Mouse (Mus musculus) monocyte, adult 5-6 weeks (primary cell): ENCODE data around the gene Rac3. TPM values are rescaled to one million over a fixed set of nuclear protein-coding genes. Genes with fewer than 3 reads are reported as not detected.

ENCODE experiments used
- ATAC-seq: fragments of 153-309, 156-312 bp; replicated peaks from 2 replicates; pipeline ENCODE4 v1.8.0; 2017; ENCODE audit warnings: mild to moderate bottlenecking; ENCODE audit not compliant: low TSS enrichment, insufficient number of reproducible peaks, severe bottlenecking, poor library complexity, low FRiP score
- total RNA-seq: library from RNA; stranded (forward); fragments of 200-1000, 200-491, 200-594 nt; gene quantifications from 3 replicates; pipeline ENCODE4 v1.2.3, GENCODE M21; 2017

Gene Rac3
- total RNA-seq, 1 experiment from 2014 or later: 9.7 TPM

DNA sequence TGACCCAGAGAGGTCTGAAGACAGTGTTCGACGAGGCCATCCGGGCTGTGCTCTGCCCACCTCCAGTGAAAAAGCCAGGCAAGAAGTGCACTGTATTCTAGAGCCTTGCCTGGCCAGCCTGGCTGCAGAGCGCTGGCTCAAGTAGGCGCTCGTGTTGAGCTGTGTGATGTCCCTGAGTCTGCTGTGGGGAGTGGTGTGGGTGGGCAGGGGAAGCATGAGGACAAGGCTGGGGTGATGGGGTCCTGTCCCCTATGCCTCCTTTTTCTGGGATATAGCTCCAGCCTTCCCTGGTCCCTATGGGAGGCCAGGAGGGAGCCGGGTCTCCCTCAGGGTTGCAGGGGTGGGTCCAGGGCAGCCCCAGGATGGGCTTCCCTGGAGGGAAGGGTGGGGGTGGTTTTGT, 2.2 kb downstream of the Rac3 start:
- ATAC-seq: no peak

DNA sequence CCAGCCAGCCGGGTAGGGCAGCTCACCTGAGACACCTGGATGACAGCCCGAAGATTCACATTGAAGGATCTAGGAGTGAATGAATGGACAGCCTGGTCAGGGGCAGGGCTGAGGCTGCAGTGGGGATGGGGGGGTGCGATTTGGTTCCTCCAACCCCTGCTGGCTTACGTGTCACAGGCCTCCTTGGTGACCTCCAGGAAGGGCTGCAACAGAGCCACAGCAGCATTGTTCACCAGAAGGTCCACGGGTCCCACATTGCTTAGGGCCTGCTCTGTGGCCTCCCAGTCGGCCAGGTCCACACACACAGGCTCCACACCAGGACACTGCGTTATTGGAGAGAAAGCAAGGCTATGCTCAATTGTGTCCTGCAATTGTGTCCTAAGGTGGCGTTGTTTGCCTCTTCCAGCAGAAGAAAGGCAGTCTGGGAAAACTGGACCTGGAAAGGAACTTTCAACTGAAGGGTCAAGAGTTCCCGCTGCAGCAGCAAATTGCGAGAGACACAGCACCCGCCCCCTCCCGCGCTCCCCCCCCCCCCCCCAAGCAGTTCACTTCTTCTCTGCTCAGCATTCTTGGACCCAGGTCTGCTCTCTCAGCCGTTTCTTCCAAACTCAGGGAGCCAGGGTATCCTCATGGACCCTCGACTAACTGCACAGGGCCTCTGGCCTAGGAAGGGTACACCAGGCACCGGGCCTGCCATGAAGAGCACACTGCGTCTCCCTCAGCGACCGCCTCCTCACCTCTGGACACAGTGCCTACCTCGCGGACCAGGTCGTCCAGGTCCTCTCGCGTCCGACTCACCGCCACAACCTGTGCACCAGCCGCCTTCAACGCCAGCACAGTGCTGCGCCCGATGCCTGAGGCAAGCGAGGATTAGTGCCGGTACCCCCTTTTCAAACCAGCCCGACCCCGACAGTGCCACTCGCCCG, 5.2 kb downstream of the Rac3 start:
- no peak for ATAC-seq

DNA sequence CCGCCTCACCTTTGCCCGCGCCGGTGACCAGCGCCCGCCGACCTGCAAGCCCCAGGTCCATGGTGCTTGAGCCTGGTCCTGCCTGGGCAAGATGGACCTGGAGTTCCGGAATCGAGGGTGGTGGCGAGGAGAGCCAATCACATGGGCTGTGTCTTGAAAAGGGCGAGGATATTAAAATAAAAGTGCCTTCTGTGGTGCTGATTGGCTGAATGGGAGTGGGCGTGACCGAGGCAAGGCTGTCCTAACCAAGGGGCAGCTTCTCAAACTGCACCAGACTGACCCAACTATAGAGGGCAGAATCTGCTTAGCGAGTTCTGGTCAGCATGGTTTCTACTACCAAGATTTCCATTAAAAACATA, 5.9 kb downstream of the Rac3 start, which contains the start of gene Dcxr:
Dcxr (minus strand) TSS at position 113 of the 359 bp plus-strand sequence.
- peak; percentile 94 for ATAC-seq

DNA sequence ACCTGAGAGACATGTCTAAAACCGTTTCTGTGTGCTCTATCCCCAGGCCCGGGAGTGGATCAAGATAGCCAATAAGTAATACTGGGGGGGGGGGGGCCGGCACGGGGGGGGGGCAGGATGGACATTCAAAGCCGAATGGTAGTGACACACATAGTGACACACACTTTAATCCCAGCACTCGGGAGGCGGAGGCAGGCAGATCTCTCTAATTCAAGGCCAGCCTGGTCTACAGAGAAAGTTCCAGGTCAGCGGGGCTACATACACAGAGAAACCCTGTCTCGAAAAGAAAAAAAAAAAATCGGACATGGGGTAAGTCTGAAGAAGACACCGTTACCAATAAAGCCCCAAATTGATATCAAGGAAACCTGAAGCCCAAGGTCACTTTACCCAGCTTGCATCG, 6.3 kb downstream of the Rac3 start:
- no peak for ATAC-seq

DNA sequence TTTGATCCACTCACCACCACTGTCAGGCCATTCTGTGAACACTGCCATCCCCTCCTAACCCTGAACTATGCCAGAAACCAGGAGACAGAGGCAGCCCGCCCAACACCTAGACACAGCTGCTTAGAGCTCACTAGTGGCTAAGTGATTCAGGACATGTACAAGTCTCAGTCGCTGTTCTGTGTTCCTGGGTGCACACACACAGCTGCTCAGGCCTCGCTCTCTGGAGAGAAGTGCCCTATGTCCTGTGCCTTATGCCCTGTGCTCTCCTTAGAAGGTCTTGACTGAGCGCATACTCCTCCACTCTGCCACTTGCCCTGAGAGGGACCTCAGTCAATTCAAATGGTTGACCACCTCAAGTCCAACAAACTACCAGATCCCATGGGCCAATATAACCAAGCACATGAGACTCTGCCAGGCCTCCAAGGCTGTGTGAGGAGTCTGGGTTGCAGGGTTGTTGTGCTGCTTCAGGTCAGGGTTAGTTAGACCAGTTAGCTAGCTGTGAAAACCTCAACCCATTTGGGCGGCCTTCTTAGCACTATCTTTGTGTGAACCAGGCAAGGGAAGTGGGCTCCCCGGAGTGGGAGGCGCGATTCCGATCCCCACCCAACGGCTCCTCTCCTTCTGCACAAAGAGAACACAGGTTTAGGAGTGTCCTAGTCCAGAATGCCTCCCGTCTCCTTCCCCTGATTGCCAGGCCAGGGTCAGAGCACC, 7.4 kb downstream of the Rac3 start:
- ATAC-seq: no peak

DNA sequence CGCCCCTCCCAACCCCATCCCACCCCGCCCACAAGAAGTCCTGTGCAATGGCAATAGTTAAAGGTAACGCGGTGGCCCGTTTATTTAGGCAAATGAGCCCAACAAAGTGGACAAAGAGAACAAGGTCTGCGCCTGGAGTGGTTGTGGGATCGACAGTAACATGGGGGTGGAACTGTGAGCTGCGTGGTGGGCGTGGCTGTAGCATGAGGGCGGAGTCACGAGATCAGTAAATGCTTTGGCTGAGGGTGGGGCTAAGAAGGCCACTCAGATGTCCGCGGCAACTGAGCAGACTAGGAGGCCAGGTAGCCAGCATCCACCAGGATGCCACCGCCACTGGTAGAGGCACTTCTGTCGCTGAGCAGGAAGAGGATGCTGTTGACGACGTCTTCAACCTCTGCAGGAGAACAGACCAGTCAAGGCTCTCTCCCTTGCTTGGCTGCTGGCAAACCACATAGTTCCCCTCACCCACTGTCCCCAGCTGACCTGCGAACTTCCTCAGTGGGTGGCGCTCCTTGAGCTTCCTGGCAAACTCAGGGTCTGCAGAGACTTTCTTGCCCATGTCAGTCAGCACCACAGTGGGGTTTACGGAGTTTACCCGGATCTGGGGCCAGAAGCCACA, 8.3 kb downstream of the Rac3 start:
- ATAC-seq: peak; percentile 65

DNA sequence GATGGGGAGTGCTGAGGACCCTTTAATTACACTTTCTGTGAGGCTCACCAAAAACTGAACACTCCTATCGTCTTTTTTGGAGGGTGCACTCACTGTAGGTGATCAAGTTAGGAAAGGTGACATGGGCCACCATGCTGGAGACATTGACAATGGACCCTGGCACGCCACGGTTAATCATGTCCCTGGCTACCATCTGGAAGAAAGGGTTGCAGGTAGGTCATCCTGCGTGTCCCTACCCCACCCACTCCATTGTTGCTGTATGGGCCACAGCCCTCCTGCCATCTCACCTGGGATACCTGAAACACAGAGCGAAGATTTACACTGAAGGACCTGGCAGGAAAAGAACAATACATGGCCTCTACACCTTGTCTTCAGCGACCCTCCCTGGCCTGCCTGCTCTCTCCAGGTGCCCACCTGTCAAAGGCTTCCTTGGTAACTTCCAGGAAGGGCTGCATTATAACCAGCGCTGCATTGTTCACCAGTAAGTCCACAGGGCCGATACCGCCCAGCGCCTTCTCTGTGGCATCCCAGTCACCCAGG, 9.1 kb downstream of the Rac3 start:
- ATAC-seq: no peak

DNA sequence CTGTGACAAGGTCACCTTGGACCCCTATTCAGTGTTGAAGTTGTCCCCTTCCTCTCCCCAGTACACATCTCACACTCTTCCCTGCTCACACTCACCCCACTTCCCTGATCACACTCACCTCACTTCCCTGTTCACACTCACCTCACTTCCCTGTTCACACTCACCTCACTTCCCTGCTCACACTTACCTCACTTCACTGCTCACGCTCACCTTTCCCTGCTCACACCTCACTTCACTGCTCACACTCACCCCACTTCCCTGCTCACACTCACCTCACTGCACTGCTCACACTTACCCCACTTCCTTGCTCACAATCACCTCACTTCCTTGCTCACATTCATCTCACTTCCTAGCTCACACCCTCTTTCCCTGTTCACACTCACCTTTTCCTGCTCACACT, 10.1 kb downstream of the Rac3 start:
- no peak for ATAC-seq

DNA sequence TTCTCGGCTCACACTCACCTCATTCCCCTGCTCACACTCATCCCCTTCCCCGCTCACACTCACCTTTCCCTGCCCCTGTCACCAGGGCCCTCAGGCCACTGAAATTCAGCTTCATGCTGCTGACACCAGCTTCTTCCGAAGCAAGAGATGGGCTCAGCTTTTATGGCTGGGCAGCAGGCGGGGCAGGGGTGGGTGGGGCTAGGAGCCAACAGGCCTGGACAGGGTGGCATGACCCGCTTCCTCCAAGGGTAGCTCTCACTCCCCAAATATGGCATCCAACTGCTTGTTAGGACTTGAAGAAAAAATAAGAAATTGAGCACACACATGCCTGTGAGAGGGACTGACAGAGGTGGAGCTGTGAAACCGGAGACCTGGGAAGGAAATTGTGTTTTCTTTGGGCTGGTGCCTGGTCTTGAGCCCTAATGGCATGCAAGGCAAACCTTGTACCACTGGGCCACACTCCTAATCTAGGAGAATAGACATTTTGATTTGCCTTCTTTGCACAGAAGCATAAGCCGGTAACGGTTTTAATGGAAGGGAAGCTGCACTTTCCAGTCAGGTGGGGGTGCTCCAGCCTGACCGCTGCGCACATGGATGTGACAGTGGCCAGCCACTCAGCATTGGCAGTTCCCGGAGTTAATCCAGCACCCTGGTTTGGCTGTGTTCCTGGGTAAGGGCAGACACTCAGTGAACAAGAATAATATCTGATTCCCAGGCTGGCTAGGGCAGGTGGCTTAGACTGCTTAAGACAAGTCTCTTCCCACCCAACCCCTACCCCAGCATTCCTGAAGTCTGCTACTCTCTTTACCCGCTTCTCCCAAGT, 10.8 kb downstream of the Rac3 start, which contains the start of gene Cbr2:
Cbr2 (minus strand) TSS at position 257 of the 823 bp plus-strand sequence.
- no peak for ATAC-seq

DNA sequence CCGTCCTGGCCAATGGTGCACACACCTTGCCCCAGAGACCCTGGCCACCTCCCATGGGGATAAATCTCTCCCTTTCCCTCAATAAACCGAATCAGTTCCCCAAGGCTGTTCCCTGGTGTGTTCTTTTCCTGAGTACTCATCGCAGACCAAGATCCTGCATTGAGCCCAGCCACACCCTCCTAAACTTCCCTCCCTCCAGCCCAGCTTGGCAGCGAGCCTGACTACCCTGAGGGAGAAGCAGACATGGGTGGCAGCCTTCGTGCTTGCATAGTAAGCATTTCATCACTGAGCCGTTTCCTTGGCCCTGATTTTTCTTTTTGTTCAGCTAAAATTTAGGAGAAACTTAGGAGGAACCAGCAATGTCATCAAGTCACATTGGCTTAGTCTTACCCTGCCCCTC, 12.3 kb downstream of the Rac3 start:
- ATAC-seq: peak; percentile 51; the same call in 1 of the 2 replicates

DNA sequence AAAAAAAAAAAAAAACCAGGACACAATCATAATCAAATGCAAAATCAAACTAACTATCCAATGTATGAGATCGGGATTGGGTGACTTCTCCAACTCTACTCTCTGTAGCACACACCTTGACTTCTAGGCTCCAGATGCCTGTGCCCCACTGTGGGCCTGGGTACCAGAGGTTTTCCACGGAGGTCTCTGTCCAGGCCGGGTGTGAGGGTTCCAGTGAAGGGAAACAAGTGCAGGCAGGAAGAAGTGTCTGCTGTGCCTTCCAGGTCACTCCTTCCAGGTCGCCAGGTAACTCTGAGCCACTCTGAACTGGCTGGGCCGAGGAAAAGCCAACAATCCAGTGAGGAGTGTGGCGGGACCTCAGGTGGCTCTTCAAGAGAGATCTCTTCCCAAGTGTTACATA, 15.2 kb downstream of the Rac3 start:
- ATAC-seq: no peak

DNA sequence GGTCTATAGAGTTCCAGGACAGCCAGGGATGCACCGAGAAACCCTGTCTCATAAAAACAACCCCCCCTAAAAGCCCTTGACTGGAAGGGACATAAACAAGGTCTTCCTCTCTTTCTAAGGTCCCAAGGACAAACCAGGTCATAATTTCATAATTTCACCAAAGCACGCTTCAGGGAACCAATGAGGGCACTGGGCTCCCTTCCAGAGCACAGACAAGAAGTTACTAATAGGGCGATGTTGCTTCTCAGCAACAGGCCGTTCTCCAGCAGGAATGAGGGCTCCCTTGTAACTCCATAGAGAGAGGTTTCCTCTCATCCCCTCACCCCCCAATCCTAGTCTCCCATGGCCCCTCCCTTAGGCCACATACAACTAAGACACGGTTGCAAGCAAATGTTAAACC, 19.7 kb downstream of the Rac3 start:
- no peak for ATAC-seq

DNA sequence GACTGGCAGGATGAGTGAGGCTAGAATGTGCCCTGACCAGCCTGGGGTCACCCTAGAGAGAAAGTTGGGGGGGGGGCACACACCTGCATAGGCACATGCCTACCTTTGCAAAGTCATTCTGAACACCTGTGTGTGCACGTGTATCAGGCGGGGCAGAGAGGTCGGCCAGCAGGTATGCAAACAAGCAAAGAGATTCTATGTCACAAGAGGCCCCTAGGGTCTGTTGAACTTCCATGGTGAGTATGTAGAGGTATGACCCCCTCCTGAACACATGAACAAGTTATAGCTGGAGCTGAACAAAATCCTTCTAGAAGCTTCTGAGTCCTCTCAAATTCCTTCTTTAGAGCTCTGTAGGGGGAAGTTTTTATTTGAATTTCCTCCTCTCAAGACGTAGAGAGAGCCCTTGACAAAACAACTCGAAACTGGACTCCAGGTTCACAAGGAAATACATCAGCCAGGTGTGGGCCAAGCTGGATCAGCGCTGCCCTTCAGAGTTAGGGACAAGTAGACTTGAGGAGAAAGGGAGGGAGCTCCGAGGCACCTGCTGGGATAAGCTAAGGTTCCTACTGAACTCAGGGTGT, 22.9 kb downstream of the Rac3 start:
- ATAC-seq: no peak

DNA sequence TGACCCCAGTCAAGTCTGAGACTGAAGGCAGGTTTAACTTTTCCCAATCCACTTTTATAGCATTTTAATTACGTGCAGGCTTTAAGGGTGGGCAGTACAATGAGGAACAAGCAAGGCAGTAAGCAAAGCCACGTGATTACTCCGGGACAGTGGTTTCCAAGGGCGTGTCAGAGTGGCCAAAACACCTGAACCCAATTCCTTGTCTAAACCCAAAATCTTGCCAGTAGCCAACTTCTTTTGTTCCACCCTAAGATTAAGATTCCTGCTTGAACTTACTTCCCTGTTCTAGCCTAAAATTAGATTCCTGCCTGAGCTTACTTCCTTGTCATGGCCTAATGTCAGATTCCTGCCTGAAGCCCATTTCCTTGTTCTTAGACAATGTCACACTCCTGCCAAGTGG, 26.7 kb downstream of the Rac3 start:
- ATAC-seq: no peak

DNA sequence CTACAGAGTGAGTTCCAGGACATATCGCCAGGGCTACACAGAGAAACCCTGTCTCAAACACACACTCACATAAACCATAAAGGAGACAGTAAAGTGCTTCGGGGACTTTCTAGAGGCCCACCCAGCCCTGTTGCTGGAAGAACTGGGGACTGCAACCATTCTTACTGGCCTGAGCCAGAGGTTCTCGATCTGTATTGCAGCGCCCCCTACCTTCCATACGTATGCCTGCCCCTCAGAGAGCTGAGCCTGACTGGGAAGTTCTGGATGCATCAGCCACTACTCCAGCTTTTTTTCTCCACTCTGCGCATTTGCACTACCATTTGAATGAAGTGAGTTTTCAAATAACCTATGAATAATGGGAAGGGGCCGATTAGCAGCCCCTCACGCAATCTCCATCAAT, 28.2 kb downstream of the Rac3 start:
- peak; percentile 87 for ATAC-seq

DNA sequence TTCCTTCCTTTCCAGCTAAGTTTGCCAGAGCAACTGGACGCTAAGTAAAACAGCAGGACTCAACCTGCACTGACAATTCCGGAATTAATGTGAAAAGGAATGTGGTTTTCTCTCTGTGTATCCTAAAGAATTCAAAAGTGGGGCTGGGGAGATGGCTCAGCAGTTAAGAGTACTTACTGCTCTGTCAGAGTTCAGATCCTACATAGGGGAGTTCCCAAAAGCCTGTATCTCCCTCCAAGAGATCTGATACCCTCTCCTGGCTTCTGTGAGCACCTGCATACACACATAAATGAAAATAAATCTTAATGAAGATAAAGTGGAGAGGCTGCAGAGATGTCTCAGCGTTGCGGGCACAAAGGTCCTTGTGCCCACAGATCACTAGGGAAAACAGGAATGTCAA, 30.3 kb downstream of the Rac3 start:
- ATAC-seq: no peak

DNA sequence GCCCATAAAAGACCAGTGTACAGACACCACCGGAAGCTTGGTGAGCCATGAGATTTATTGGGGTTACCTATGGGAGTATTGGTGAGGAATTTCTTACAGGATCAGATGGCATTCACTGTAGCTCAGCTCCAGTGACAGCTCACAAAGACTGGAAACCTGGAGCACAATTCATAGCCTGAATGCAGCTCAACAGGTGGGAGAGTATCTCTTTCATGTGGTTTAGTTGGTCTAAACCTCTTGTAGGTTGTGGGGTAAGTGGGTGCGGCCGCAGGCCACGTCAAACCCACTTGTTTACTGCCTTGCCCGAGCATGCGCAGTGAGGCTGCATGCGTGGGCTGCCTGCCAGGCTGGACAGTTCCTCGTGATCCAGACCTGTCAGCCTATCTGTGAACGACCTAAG, 39.0 kb downstream of the Rac3 start:
- no peak for ATAC-seq
